Mouse (Mus musculus): ENCODE data around the gene Npepps.

DNA sequence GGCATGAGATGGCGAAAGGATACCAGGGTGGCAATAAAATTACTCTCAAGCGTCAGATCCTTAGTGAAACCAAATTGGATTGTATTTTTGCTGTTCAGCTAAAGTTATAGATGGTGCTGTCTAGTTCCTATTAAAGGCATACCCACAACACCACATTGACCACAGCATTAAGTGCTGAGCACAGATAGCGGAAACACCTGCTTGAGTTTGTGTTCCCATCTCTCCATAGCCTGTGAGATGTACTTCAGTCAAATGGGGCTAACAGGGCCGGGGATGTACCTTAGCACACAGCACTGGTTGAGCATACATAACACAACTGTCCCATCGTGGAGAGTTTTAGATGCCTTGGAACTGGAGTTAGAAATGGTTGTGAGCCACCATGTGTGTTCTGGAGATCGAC, 89.4 kb downstream of the Npepps start:
- TF ChIP-seq CTCF (conservative IDR thresholded peaks at IDR 0.05; ENCODE audit: insufficient read depth, insufficient read length, low read depth, low read length) (no peak), POLR2A (IDR thresholded peaks at IDR 0.05; ENCODE audit: low read depth, low read length) (no peak)
